Mouse (Mus musculus): ENCODE measurements around the gene Ddx51. TPM values are rescaled to one million over a fixed set of nuclear protein-coding genes. Genes with fewer than 3 reads are reported as not detected.

Ddx51 gene
- polyA plus RNA-seq, 1 experiment from 2014 or later: 43.1 TPM

- Histone ChIP-seq H3K9me3 (no peaks in the 10 kb centered on the region), H3K4me1 (replicated peaks) (no peaks in the 10 kb centered on the region), H3K4me2 (no peak overlapping the region), H3K9ac (replicated peaks) (no peak overlapping the region), H3K4me3 (replicated peaks) (no peak overlapping the region), H3K27ac (no peak overlapping the region), H3K27me3 (no peaks in the 10 kb centered on the region), H3K36me3 (peaks cover 91% of the 10 kb centered on the region)
- no peak for ATAC-seq (ENCODE audit: insufficient number of reproducible peaks, insufficient read depth, low FRiP score, low TSS enrichment, low read depth)
- 92% methylated on average over 2 of the region's 2 CpGs for WGBS
Measured at GRCm38 (mm10) chr5:110664750-110665269, 11.6 kb downstream of the Ddx51 start.

DNA sequence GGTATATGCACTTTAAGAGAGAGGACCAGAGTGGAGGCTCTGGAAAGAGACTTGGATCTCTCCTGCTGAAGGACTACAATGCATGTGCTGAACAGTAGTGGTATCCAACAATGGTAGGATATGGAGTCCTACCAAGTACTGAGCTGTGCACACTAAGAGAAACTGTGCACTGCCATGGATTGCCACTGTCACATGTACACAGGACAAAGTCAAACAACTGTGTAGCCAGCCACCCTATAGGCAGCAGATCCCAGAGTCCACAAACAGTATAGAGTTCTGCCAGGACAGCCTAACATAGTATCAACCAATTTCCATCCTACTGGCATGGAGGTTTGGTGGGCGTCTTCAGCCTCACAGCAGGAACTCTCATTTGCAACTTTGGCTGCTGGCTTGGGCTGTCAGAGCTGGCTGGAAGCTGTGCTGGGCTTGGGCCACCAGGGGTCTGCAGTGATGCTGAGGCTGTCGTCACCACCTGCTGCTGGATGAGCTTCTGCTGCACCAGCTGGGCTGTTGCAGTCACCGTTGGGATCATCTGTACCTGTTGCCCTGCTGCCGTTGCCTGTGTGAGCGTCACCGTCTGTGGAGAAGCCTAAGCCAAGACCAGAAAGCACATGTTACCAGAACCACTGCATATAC, 12.4 kb downstream of the Ddx51 start:
- H3K4me3 ChIP-seq (replicated peaks): no peak overlapping the region
- no peaks in the 10 kb centered on the region for H3K9me3 ChIP-seq
- H3K9ac ChIP-seq (replicated peaks): no peak overlapping the region
- no peak for ATAC-seq (ENCODE audit: insufficient number of reproducible peaks, insufficient read depth, low FRiP score, low TSS enrichment, low read depth)
- no peaks in the 10 kb centered on the region for H3K4me1 ChIP-seq (replicated peaks)
- H3K27ac ChIP-seq: no peak overlapping the region
- H3K36me3 ChIP-seq: peaks cover 91% of the 10 kb centered on the region
- no peaks in the 10 kb centered on the region for H3K27me3 ChIP-seq
- 68% methylated on average over 6 of the region's 6 CpGs for WGBS
- no peak overlapping the region for H3K4me2 ChIP-seq

GRCm38 (mm10) chr5:110682041-110682440, 28.8 kb downstream of the Ddx51 start:
- ATAC-seq (ENCODE audit: insufficient number of reproducible peaks, insufficient read depth, low FRiP score, low TSS enrichment, low read depth): no peak
- no peak overlapping the region for H3K9ac ChIP-seq (replicated peaks)
- H3K9me3 ChIP-seq: no peaks in the 10 kb centered on the region
- H3K36me3 ChIP-seq: peaks cover 93% of the 10 kb centered on the region
- no peak overlapping the region for H3K4me3 ChIP-seq (replicated peaks)
- no peaks in the 10 kb centered on the region for H3K27me3 ChIP-seq
- WGBS: 93% methylated on average over 8 of the region's 8 CpGs
- H3K4me1 ChIP-seq (replicated peaks): no peaks in the 10 kb centered on the region
- no peak overlapping the region for H3K27ac ChIP-seq
- no peak overlapping the region for H3K4me2 ChIP-seq

- no peaks in the 10 kb centered on the region for H3K27me3 ChIP-seq
- WGBS: 89% methylated on average over 4 of the region's 4 CpGs
- no peaks in the 10 kb centered on the region for H3K4me1 ChIP-seq (replicated peaks)
- no peak overlapping the region for H3K4me3 ChIP-seq (replicated peaks)
- no peak overlapping the region for H3K9ac ChIP-seq (replicated peaks)
- no peak for ATAC-seq (ENCODE audit: insufficient number of reproducible peaks, insufficient read depth, low FRiP score, low TSS enrichment, low read depth)
- H3K27ac ChIP-seq: no peak overlapping the region
- peaks cover 95% of the 10 kb centered on the region for H3K36me3 ChIP-seq
- H3K4me2 ChIP-seq: no peak overlapping the region
- H3K9me3 ChIP-seq: no peaks in the 10 kb centered on the region
Measured at GRCm38 (mm10) chr5:110698617-110699016, 45.4 kb downstream of the Ddx51 start.

DNA sequence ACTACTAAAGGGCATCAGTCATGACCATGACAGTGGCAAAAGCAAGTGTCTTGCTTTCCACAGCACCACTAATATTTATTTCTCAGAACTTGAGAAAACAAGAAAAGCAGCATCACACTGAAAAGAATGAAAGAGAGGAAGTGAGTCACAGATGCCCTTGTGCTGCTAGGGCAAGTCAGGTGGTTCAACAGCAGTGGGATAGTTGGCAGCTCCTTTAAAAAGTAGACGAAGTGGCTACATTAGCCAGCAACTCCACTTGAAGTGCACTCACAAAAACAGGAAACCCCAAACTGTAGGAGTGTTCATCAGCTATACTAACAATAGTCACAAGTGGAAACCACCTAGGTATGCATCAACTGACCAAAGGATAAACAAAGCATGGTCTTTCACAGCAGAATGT, 50.8 kb downstream of the Ddx51 start:
- no peak overlapping the region for H3K27ac ChIP-seq
- no peak overlapping the region for H3K4me3 ChIP-seq (replicated peaks)
- H3K36me3 ChIP-seq: peaks cover 97% of the 10 kb centered on the region
- H3K9ac ChIP-seq (replicated peaks): no peak overlapping the region
- 91% methylated on average over 1 of the region's 1 CpGs for WGBS
- H3K9me3 ChIP-seq: no peaks in the 10 kb centered on the region
- ATAC-seq (ENCODE audit: insufficient number of reproducible peaks, insufficient read depth, low FRiP score, low TSS enrichment, low read depth): no peak
- no peaks in the 10 kb centered on the region for H3K4me1 ChIP-seq (replicated peaks)
- no peak overlapping the region for H3K4me2 ChIP-seq
- no peaks in the 10 kb centered on the region for H3K27me3 ChIP-seq

GRCm38 (mm10) chr5:110709256-110709655, 56.0 kb downstream of the Ddx51 start:
- H3K9ac ChIP-seq (replicated peaks): no peak overlapping the region

More at GRCm38 (mm10) chr5:110709256-110709655, 56.0 kb downstream of the Ddx51 start:
- WGBS: 94% methylated on average over 4 of the region's 4 CpGs
- ATAC-seq (ENCODE audit: insufficient number of reproducible peaks, insufficient read depth, low FRiP score, low TSS enrichment, low read depth): no peak
- Histone ChIP-seq H3K27me3 (no peaks in the 10 kb centered on the region), H3K4me2 (no peak overlapping the region), H3K27ac (no peak overlapping the region), H3K4me1 (replicated peaks) (no peaks in the 10 kb centered on the region), H3K36me3 (peaks cover 86% of the 10 kb centered on the region), H3K9me3 (no peaks in the 10 kb centered on the region), H3K4me3 (replicated peaks) (no peak overlapping the region)

Small RNA genes within 50 kb of the gene (microRNA-seq; reads per million reads assigned to microRNA genes)
- gene Mir7026: 1.9 reads per million

Other genes with a start within 250 kb of the Ddx51 start
- 27.7 and 31.4 TPM in 2 replicates for gene Fbrsl1, start 204.9 kb upstream of the Ddx51 start, polyA plus RNA-seq (2016; fragmentation: Nextera tagmentation; extraction: Ambion mirVana)
- gene Galnt9, start 109.1 kb upstream of the Ddx51 start, polyA plus RNA-seq (2016; fragmentation: Nextera tagmentation; extraction: Ambion mirVana): 0.09 TPM in 2 replicates
- gene Noc4l, start within 50 bp of the Ddx51 start, polyA plus RNA-seq (2016; fragmentation: Nextera tagmentation; extraction: Ambion mirVana): 57.1 and 60.5 TPM in 2 replicates
- gene Ep400, start 117.3 kb downstream of the Ddx51 start, polyA plus RNA-seq (2016; fragmentation: Nextera tagmentation; extraction: Ambion mirVana): 42.6 and 50.1 TPM in 2 replicates
- 31.5 and 35.5 TPM in 2 replicates for gene Pus1, start 127.2 kb downstream of the Ddx51 start, polyA plus RNA-seq (2016; fragmentation: Nextera tagmentation; extraction: Ambion mirVana)
- gene Ulk1, start 156.6 kb downstream of the Ddx51 start, polyA plus RNA-seq (2016; fragmentation: Nextera tagmentation; extraction: Ambion mirVana): 28.2 and 29.6 TPM in 2 replicates
- gene Hscb, start 186.3 kb downstream of the Ddx51 start, polyA plus RNA-seq (2016; fragmentation: Nextera tagmentation; extraction: Ambion mirVana): 30.9 and 33.9 TPM in 2 replicates
- gene Chek2, start 186.5 kb downstream of the Ddx51 start, polyA plus RNA-seq (2016; fragmentation: Nextera tagmentation; extraction: Ambion mirVana): 30.9 and 32.6 TPM in 2 replicates
- gene Ttc28, start 226.4 kb downstream of the Ddx51 start, polyA plus RNA-seq (2016; fragmentation: Nextera tagmentation; extraction: Ambion mirVana): 20.0 and 23.0 TPM in 2 replicates

Measured in limb, embryonic 12.5 days (tissue).